Mouse (Mus musculus) kidney, postnatal 0 days (tissue): ENCODE data around the gene Mgarp. TPM values are rescaled to one million over a fixed set of nuclear protein-coding genes. Genes with fewer than 3 reads are reported as not detected.
"Not testable (repeated sequence)": the region's sequence is repeated elsewhere in the genome, so short reads cannot be mapped to it uniquely, and the experiment has no call there.

ENCODE experiments used
- ATAC-seq: fragments of 200-750 bp; cut with Nextera tagmentation; replicated peaks from 2 replicates; pipeline ENCODE4 v1.8.0; 2017; ENCODE audit warnings: low read depth, moderate number of reproducible peaks, moderate TSS enrichment, moderate library complexity; ENCODE audit not compliant: low FRiP score
- DNase-seq: peaks from one replicate; pipeline ENCODE4 v3.0.0-alpha.2; 2016; ENCODE audit warnings: low spot score
- H3K27ac ChIP-seq: fragments of 300-500 bp; sonication (generic); 2 replicates; pipeline ENCODE4 v1.5.1; 2014; ENCODE audit warnings: mild to moderate bottlenecking
- H3K27me3 ChIP-seq: fragments of 300-500 bp; sonication (generic); 2 replicates; pipeline ENCODE4 v1.6.1; 2014; ENCODE audit warnings: low read length, mixed read lengths; ENCODE audit not compliant: insufficient read depth
- H3K36me3 ChIP-seq: fragments of 300-500 bp; sonication (generic); 2 replicates; pipeline ENCODE4 v1.6.1; 2014; ENCODE audit warnings: low read length, mixed read lengths; ENCODE audit not compliant: insufficient read depth
- H3K4me1 ChIP-seq: fragments of 300-500 bp; sonication (generic); replicated peaks from 2 replicates; pipeline ENCODE4 v1.6.1; 2014; ENCODE audit warnings: antibody characterized with exemption, low read length, mixed read lengths; ENCODE audit not compliant: insufficient read depth
- H3K4me2 ChIP-seq: fragments of 300-500 bp; sonication (generic); 2 replicates; pipeline ENCODE4 v1.6.1; 2014; ENCODE audit warnings: mild to moderate bottlenecking, low read length, moderate library complexity, mixed read lengths
- H3K4me3 ChIP-seq: fragments of 300-500 bp; sonication (generic); replicated peaks from 2 replicates; pipeline ENCODE4 v1.5.1; 2014; ENCODE audit warnings: low read depth, low read length
- H3K9ac ChIP-seq: fragments of 300-500 bp; sonication (generic); 2 replicates; pipeline ENCODE4 v1.6.1; 2014; ENCODE audit warnings: low read depth, low read length
- H3K9me3 ChIP-seq: fragments of 300-500 bp; sonication (generic); replicated peaks from 2 replicates; pipeline ENCODE4 v1.6.1; 2016; ENCODE audit warnings: low read length, inconsistent platforms, mixed read lengths
- CTCF ChIP-seq: IDR thresholded peaks from 2 replicates; pipeline ENCODE4 v1.5.1; 2016; ENCODE audit warnings: antibody characterized with exemption, low read depth, mild to moderate bottlenecking, moderate library complexity
- WGBS: fragments of 180-500 bp; shearing (Covaris S2); extraction: QIAGEN DNeasy Blood & Tissue Kit; methylation state at CpG from one replicate; pipeline ENCODE4 v1.1.7; 2014; 5-methylcytosine and 5-hydroxymethylcytosine counted together
- polyA plus RNA-seq: library from polyadenylated mRNA; unstranded; fragments of >200 nt; fragmentation: Nextera tagmentation; extraction: Ambion mirVana; gene quantifications from 2 replicates; pipeline ENCODE4 v1.2.1, GENCODE M21; 2015

The Mgarp gene
- polyA plus RNA-seq: 0.76 and 0.88 TPM in 2 replicates

DNA sequence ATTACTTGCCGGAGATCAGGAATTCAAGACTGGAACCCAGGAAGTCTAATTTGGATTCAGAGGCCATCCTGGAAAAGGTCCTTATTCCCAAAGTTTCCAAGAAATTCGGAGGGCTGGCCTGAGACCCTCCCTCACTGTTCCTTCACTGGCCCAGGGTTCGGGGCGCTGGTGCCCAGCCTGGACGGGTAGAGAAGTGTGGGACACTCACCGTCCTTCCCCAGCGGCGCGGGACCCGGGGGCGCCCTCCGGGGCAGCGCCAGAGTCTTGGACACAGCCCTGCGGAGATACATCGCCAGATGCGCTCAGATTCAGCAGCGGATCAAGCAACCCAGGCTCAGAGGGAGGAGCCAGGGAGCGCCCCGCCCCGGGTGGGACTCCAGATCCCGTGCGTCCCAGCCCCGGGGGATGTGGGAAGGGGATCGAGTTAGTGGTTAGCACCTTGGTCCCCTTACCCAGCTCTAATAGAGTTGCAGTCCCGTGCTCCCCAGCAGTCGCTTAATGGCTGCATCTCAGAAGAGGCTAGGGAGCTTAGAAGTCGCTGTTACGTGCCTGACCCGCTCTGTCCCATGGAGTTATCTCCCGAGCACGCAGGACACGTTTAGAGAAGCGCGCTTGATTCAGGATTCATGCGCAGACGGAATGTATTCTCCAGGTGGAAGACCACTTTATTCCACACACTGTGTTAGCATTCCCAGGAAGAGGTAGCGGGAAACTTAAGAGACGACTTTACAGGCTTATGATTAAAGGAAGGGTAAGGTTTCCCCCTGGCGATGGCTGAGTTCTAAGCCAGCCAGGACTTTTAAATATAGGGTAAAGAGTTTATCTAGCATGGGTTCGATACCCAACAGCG is at the start of gene Mgarp:
Mgarp (minus strand) TSS at position 520 of the 850 bp plus-strand sequence.
- Histone ChIP-seq H3K27me3 (0 out of 2 replicates have a peak, but pooled peaks cover 6% of the 10 kb centered on the region), H3K4me3 (peak within 1 kb of the TSS; percentile 57), H3K9ac (peak within 1 kb of the TSS; percentile 46), H3K36me3 (no peaks in the 10 kb centered on the region), H3K27ac (no peak within 1 kb of the TSS), H3K9me3 (no peaks in the 10 kb centered on the region), H3K4me2 (peak within 1 kb of the TSS; percentile 91), H3K4me1 (peaks cover 8% of the 10 kb centered on the region; the same call in 1 of the 2 replicates)
- TF ChIP-seq CTCF: peak; percentile 58
- ATAC-seq (peak; percentile 80), DNase-seq (peak; percentile 72)
- WGBS: 3% methylated on average over 41 of the region's 41 CpGs

DNA sequence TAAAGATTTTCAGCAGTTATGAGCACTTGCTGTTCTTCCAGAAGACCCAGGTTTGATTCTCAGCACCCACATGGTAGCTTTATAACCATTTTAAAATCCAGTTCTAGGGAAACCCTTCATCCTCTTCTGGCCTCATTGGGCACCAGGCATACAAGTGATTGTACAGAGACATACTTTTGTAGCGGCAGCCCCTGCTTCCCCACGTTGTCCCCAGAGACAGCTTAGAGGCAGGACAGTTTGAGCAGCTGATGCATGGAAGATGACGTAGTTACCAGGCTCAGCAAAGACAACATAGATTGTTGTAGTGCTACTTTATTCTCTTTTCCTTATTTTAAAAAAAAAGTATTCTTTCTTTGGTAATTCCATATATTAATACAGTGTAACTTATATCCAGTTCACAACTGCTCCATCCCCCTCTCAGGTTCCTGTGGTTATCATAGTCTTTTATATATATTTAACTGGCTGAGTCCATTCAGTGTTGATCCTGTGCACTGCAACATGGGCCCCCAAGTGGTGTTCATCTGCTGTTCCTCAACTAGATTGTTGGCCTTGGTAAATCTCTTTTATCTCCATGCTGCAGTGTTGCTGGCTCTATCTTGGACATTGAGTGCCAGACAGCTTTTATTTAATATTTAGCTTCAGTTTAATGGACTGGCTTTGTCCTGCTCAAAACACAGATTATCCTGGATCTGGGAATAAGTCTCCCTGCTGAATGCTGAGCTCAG is 38.5 kb upstream of the Mgarp start:
- Histone ChIP-seq H3K9ac (no peak overlapping the region), H3K27ac (no peak overlapping the region), H3K4me2 (no peak overlapping the region), H3K27me3 (no peaks in the 10 kb centered on the region), H3K4me1 (no peaks in the 10 kb centered on the region), H3K4me3 (no peak overlapping the region), H3K9me3 (no peaks in the 10 kb centered on the region), H3K36me3 (no peaks in the 10 kb centered on the region)
- WGBS: 90% methylated on average over 3 of the region's 3 CpGs
- DNase-seq: no peak
- ATAC-seq: no peak
- TF ChIP-seq CTCF: no peak

DNA sequence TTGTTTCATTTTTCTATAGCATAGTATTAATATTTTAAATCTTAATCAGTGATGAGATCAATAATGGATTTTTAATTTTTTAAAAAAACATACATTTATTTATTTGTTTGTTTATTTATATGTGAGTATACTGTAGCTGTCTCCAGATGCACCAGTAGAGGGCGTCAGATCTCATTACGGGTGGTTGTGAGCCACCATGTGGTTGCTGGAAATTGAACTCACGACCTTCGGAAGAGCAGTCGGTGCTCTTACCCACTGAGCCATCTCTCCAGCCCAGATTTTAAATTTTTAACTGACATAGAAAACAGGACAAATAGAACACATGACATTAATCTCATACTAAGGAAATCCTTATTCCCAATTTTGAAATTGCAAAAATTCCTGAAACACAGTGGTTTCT is 37.8 kb upstream of the Mgarp start:
- WGBS: 88% methylated on average over 5 of the region's 5 CpGs
- not testable (repeated sequence) for DNase-seq

DNA sequence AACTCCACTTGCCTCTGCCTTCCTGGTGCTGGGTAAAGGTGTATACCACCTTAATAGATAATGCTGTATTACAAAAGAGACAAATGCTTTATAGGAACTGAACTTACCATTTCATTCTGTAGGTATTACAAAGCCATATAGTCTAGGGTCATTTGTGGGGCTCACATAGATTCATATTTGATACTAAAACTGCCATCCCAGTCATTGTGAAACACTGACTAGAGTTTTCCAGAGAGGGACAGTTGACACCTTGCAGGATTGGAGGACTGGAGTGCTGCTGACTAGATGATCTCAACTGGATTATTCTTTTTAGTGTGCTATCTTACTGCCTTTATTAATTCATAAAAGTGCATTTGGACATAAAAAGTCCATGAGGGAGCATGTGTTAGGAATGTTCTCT is 28.9 kb upstream of the Mgarp start:
- ATAC-seq (no peak), DNase-seq (no peak)
- Histone ChIP-seq H3K4me1 (no peaks in the 10 kb centered on the region), H3K36me3 (no peaks in the 10 kb centered on the region), H3K4me2 (no peak overlapping the region), H3K27me3 (no peaks in the 10 kb centered on the region), H3K9me3 (no peaks in the 10 kb centered on the region), H3K4me3 (no peak overlapping the region), H3K27ac (no peak overlapping the region), H3K9ac (no peak overlapping the region)
- no peak for TF ChIP-seq CTCF

More for the DNA sequence above, 37.8 kb upstream of the Mgarp start:
- not testable (repeated sequence) for H3K36me3 ChIP-seq, H3K9ac ChIP-seq, H3K27me3 ChIP-seq, H3K4me3 ChIP-seq, ATAC-seq, H3K9me3 ChIP-seq, H3K27ac ChIP-seq, H3K4me2 ChIP-seq, H3K4me1 ChIP-seq

DNA sequence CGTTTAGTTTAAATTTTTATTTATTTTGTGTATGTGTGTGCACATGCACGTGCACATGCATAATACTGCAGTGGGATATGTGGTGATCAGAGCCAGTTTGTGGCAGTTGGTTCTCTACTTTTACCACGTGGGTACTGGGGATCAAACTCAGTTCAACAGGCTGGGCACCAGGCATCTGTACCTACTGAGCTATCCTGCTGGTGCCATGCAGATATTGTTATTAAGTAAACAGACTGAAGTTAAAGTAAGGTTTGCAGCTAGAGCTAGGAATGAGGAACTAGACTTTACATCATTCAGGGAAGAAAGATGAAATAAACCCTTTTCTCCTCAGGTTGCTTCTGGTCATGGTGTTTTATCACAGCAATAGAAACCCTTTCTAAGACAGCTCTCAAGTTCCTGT is 25.4 kb upstream of the Mgarp start:
- H3K27ac ChIP-seq: no peak overlapping the region
- no peak overlapping the region for H3K4me2 ChIP-seq
- ATAC-seq: no peak
- WGBS: 73% methylated on average over 3 of the region's 3 CpGs
- no peaks in the 10 kb centered on the region for H3K27me3 ChIP-seq
- no peak for DNase-seq
- no peaks in the 10 kb centered on the region for H3K36me3 ChIP-seq
- no peak overlapping the region for H3K9ac ChIP-seq
- TF ChIP-seq CTCF: no peak
- H3K4me3 ChIP-seq: no peak overlapping the region
- 0 out of 2 replicates have a peak, but pooled peaks cover 8% of the 10 kb centered on the region for H3K4me1 ChIP-seq
- no peaks in the 10 kb centered on the region for H3K9me3 ChIP-seq

DNA sequence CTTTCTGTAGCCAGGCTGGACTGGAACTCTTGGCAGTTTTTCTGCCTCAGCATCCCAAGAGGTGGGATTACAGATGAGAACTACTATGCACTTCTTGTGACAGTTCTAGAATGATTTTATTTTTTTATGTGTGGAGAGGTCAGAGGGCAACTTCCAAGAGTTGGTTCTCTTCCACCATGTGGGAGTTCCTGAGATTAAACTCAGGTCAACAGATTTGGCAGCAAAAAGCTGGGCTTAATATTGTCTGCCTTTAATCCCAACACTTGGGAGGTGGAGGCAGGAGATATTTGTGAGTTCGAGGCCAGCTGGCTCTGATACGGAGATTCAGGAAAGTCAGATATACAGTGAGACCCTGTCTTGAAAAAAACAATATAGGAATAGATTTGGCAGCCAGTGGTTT is 21.4 kb upstream of the Mgarp start:
- DNase-seq (no peak), ATAC-seq (no peak)
- Histone ChIP-seq H3K4me2 (peak overlapping the region; percentile 70; the same call in 1 of the 2 replicates), H3K4me3 (no peak overlapping the region), H3K9me3 (no peaks in the 10 kb centered on the region), H3K36me3 (no peaks in the 10 kb centered on the region), H3K27ac (no peak overlapping the region), H3K4me1 (peaks cover 12% of the 10 kb centered on the region), H3K27me3 (no peaks in the 10 kb centered on the region), H3K9ac (no peak overlapping the region)
- WGBS: 55% methylated on average over 2 of the region's 2 CpGs
- no peak for TF ChIP-seq CTCF
